Mouse (Mus musculus) urinary bladder, adult 18-20 months (tissue): ENCODE results near the gene Klk5.
A peak's percentile ranks its signal among the peaks of the same experiment; 100 is the strongest.

ENCODE experiments used
- DNase-seq, 2 experiments: peaks; one replicate each; pipeline ENCODE4 v3.0.0; 2022; ENCODE audit warnings: low spot score in 2 of 2, mixed read lengths in 2 of 2

The Klk5 gene

GRCm38 (mm10) chr7:43841701-43842100 is at the start of gene Klk5:
TSS of gene Klk5 (plus strand) at chr7:43841971.
- no peak for DNase-seq

GRCm38 (mm10) chr7:43796355-43796754 is 45.4 kb upstream of the Klk5 start:
- no peak for DNase-seq

GRCm38 (mm10) chr7:43797333-43797769 is 44.4 kb upstream of the Klk5 start, which contains the start of gene Klk8:
TSS of gene Klk8 (plus strand) at chr7:43797577.
- peak in 1 of 2 experiments; percentile 58 for DNase-seq

GRCm38 (mm10) chr7:43797844-43798462 is 43.8 kb upstream of the Klk5 start:
- no peak for DNase-seq

GRCm38 (mm10) chr7:43799876-43800275 is 41.9 kb upstream of the Klk5 start:
- no peak for DNase-seq

- no peak for DNase-seq
Observed at GRCm38 (mm10) chr7:43810994-43811393, 30.8 kb upstream of the Klk5 start, which contains the start of gene Klk7. TSS of gene Klk7 (plus strand) at chr7:43811294.

GRCm38 (mm10) chr7:43815211-43815610 is 26.6 kb upstream of the Klk5 start:
- DNase-seq: no peak

GRCm38 (mm10) chr7:43816746-43817145 is 25.0 kb upstream of the Klk5 start:
- no peak for DNase-seq

GRCm38 (mm10) chr7:43821581-43821980 is 20.2 kb upstream of the Klk5 start:
- no peak for DNase-seq

GRCm38 (mm10) chr7:43824199-43824598 is 17.6 kb upstream of the Klk5 start, which contains the start of gene Klk6:
TSS of gene Klk6 (plus strand) at chr7:43824499.
- DNase-seq: no peak

GRCm38 (mm10) chr7:43826056-43826455 is 15.7 kb upstream of the Klk5 start:
- no peak for DNase-seq

GRCm38 (mm10) chr7:43827706-43828105 is 14.1 kb upstream of the Klk5 start:
- DNase-seq: no peak

GRCm38 (mm10) chr7:43829006-43829405 is 12.8 kb upstream of the Klk5 start:
- DNase-seq: no peak

GRCm38 (mm10) chr7:43843801-43844200 is 2.0 kb downstream of the Klk5 start:
- no peak for DNase-seq

GRCm38 (mm10) chr7:43851616-43852015 is 9.8 kb downstream of the Klk5 start:
- DNase-seq: no peak

- DNase-seq: no peak
Observed at GRCm38 (mm10) chr7:43854642-43855380, 13.0 kb downstream of the Klk5 start.

- DNase-seq: no peak
Observed at GRCm38 (mm10) chr7:43855709-43856108, 13.9 kb downstream of the Klk5 start.

- DNase-seq: no peak
Observed at GRCm38 (mm10) chr7:43856307-43856706, 14.5 kb downstream of the Klk5 start.

- no peak for DNase-seq
Observed at GRCm38 (mm10) chr7:43857501-43857900, 15.7 kb downstream of the Klk5 start.

GRCm38 (mm10) chr7:43860411-43860810 is 18.6 kb downstream of the Klk5 start:
- DNase-seq: no peak

- DNase-seq: peak; percentile 48 to 69
Observed at GRCm38 (mm10) chr7:43873237-43873636, 31.5 kb downstream of the Klk5 start.

- DNase-seq: no peak
Observed at GRCm38 (mm10) chr7:43873674-43874073, 31.9 kb downstream of the Klk5 start.

- DNase-seq: no peak
Observed at GRCm38 (mm10) chr7:43874868-43875375, 33.2 kb downstream of the Klk5 start.
